Mouse (Mus musculus) neural tube, embryonic 15.5 days (tissue): ENCODE measurements around the gene Prcp. TPM values are rescaled to one million over a fixed set of nuclear protein-coding genes. Genes with fewer than 3 reads are reported as not detected.

Source experiments
- polyA plus RNA-seq: library from polyadenylated mRNA; unstranded; fragments of >200 nt; fragmentation: Nextera tagmentation; extraction: Ambion mirVana; gene quantifications from 2 replicates; pipeline ENCODE4 v1.2.1, GENCODE M21; 2015

The Prcp gene
- polyA plus RNA-seq, 1 experiment from 2014 or later = 21.4 TPM

Other genes starting within 250 kb of the Prcp start
- 19.5 and 20.6 TPM in 2 replicates for gene Ankrd42, start 237.3 kb upstream of the Prcp start, polyA plus RNA-seq
- 17.9 and 19.7 TPM in 2 replicates for gene Pcf11, start 204.5 kb upstream of the Prcp start, polyA plus RNA-seq
- 22.0 and 23.5 TPM in 2 replicates for gene Rab30, start 132.9 kb upstream of the Prcp start, polyA plus RNA-seq
- 3.6 and 4.7 TPM in 2 replicates for gene Ddias, start 223 bp upstream of the Prcp start, polyA plus RNA-seq
- 66.5 and 84.8 TPM in 2 replicates for gene Fam181b, start 205.4 kb downstream of the Prcp start, polyA plus RNA-seq